Mouse (Mus musculus): ENCODE measurements around the gene Poldip3. TPM values are rescaled to one million over a fixed set of nuclear protein-coding genes. Genes with fewer than 3 reads are reported as not detected.
"Not testable (repeated sequence)": the region's sequence is repeated elsewhere in the genome, so short reads cannot be mapped to it uniquely, and the experiment has no call there.

The Poldip3 gene
- polyA plus RNA-seq, 1 experiment from 2014 or later, result 126 TPM

GRCm38 (mm10) chr15:83148801-83149195, 386 bp downstream of the Poldip3 start:
- Histone ChIP-seq H3K9me3 (ENCODE audit: control insufficient read depth, low read length) (no peaks in the 10 kb centered on the region), H3K9ac (ENCODE audit: low read depth, low read length) (peak overlapping the region; percentile 98), H3K27ac (replicated peaks; ENCODE audit: low read depth, low read length) (peak overlapping the region; percentile 98), H3K27me3 (replicated peaks; ENCODE audit: control insufficient read depth, insufficient read depth, low read length) (no peaks in the 10 kb centered on the region), H3K4me1 (ENCODE audit: control insufficient read depth, insufficient read depth, low read length) (peaks cover 11% of the 10 kb centered on the region; the same call in 1 of the 2 replicates), H3K4me2 (ENCODE audit: low read depth, low read length) (peak overlapping the region; percentile 91), H3K36me3 (ENCODE audit: control insufficient read depth, insufficient read depth, low read length) (peaks cover 34% of the 10 kb centered on the region), H3K4me3 (ENCODE audit: low read depth, low read length) (peak overlapping the region; percentile 93)
- DNase-seq (ENCODE audit: low spot score), result peak; percentile 86
- WGBS, result 0% methylated on average over 10 of the region's 41 CpGs
- ATAC-seq (ENCODE audit: low read depth), result peak; percentile 75

- WGBS, result 3% methylated on average over 19 of the region's 21 CpGs
- Histone ChIP-seq H3K9me3 (ENCODE audit: control insufficient read depth, low read length) (no peaks in the 10 kb centered on the region), H3K4me1 (ENCODE audit: control insufficient read depth, insufficient read depth, low read length) (peaks cover 11% of the 10 kb centered on the region; the same call in 1 of the 2 replicates), H3K4me2 (ENCODE audit: low read depth, low read length) (peak overlapping the region; percentile 91), H3K9ac (ENCODE audit: low read depth, low read length) (peak overlapping the region; percentile 98), H3K36me3 (ENCODE audit: control insufficient read depth, insufficient read depth, low read length) (peaks cover 31% of the 10 kb centered on the region), H3K27me3 (replicated peaks; ENCODE audit: control insufficient read depth, insufficient read depth, low read length) (no peaks in the 10 kb centered on the region), H3K27ac (replicated peaks; ENCODE audit: low read depth, low read length) (peak overlapping the region; percentile 98), H3K4me3 (ENCODE audit: low read depth, low read length) (peak overlapping the region; percentile 93)
- ATAC-seq (ENCODE audit: low read depth) (no peak), DNase-seq (ENCODE audit: low spot score) (no peak)
Measured at GRCm38 (mm10) chr15:83148395-83148794, 789 bp downstream of the Poldip3 start.

- no peak for ATAC-seq (ENCODE audit: low read depth)
- Histone ChIP-seq H3K4me2 (ENCODE audit: low read depth, low read length) (no peak overlapping the region), H3K4me1 (ENCODE audit: control insufficient read depth, insufficient read depth, low read length) (peaks cover 11% of the 10 kb centered on the region; the same call in 1 of the 2 replicates), H3K9me3 (ENCODE audit: control insufficient read depth, low read length) (no peaks in the 10 kb centered on the region), H3K27me3 (replicated peaks; ENCODE audit: control insufficient read depth, insufficient read depth, low read length) (no peaks in the 10 kb centered on the region), H3K9ac (ENCODE audit: low read depth, low read length) (no peak overlapping the region), H3K27ac (replicated peaks; ENCODE audit: low read depth, low read length) (no peak overlapping the region), H3K36me3 (ENCODE audit: control insufficient read depth, insufficient read depth, low read length) (peaks cover 30% of the 10 kb centered on the region), H3K4me3 (ENCODE audit: low read depth, low read length) (no peak overlapping the region)
- WGBS, result 90% methylated on average over 6 of the region's 6 CpGs
- DNase-seq (ENCODE audit: low spot score), result no peak
Measured at GRCm38 (mm10) chr15:83145541-83145940, 3.6 kb downstream of the Poldip3 start.

GRCm38 (mm10) chr15:83142861-83143260, 6.3 kb downstream of the Poldip3 start:
- no peaks in the 10 kb centered on the region for H3K9me3 ChIP-seq (ENCODE audit: control insufficient read depth, low read length)
- no peak overlapping the region for H3K9ac ChIP-seq (ENCODE audit: low read depth, low read length)
- H3K27ac ChIP-seq (replicated peaks; ENCODE audit: low read depth, low read length), result peak overlapping the region; percentile 72
- ATAC-seq (ENCODE audit: low read depth) (peak; percentile 77), DNase-seq (ENCODE audit: low spot score) (peak; percentile 73)
- no peak overlapping the region for H3K4me2 ChIP-seq (ENCODE audit: low read depth, low read length)
- WGBS, result 45% methylated on average over 5 of the region's 5 CpGs
- peaks cover 3% of the 10 kb centered on the region; the same call in 1 of the 2 replicates for H3K4me1 ChIP-seq (ENCODE audit: control insufficient read depth, insufficient read depth, low read length)
- no peak overlapping the region for H3K4me3 ChIP-seq (ENCODE audit: low read depth, low read length)
- H3K27me3 ChIP-seq (replicated peaks; ENCODE audit: control insufficient read depth, insufficient read depth, low read length), result no peaks in the 10 kb centered on the region
- H3K36me3 ChIP-seq (ENCODE audit: control insufficient read depth, insufficient read depth, low read length), result peaks cover 34% of the 10 kb centered on the region

- Histone ChIP-seq H3K27me3 (replicated peaks; ENCODE audit: control insufficient read depth, insufficient read depth, low read length) (no peaks in the 10 kb centered on the region), H3K4me1 (ENCODE audit: control insufficient read depth, insufficient read depth, low read length) (no peaks in the 10 kb centered on the region), H3K9me3 (ENCODE audit: control insufficient read depth, low read length) (no peaks in the 10 kb centered on the region), H3K9ac (ENCODE audit: low read depth, low read length) (no peak overlapping the region), H3K36me3 (ENCODE audit: control insufficient read depth, insufficient read depth, low read length) (peaks cover 76% of the 10 kb centered on the region), H3K27ac (replicated peaks; ENCODE audit: low read depth, low read length) (no peak overlapping the region), H3K4me2 (ENCODE audit: low read depth, low read length) (no peak overlapping the region), H3K4me3 (ENCODE audit: low read depth, low read length) (no peak overlapping the region)
- WGBS, result 86% methylated on average over 2 of the region's 2 CpGs
- ATAC-seq (ENCODE audit: low read depth) (no peak), DNase-seq (ENCODE audit: low spot score) (no peak)
Measured at GRCm38 (mm10) chr15:83135654-83136053, 13.5 kb downstream of the Poldip3 start.

- no peak for DNase-seq (ENCODE audit: low spot score)
- ATAC-seq (ENCODE audit: low read depth), result no peak
- no peak overlapping the region for H3K27ac ChIP-seq (replicated peaks; ENCODE audit: low read depth, low read length)
- WGBS, result 90% methylated on average over 6 of the region's 6 CpGs
- H3K36me3 ChIP-seq (ENCODE audit: control insufficient read depth, insufficient read depth, low read length), result peaks cover 86% of the 10 kb centered on the region
- no peak overlapping the region for H3K4me3 ChIP-seq (ENCODE audit: low read depth, low read length)
- H3K27me3 ChIP-seq (replicated peaks; ENCODE audit: control insufficient read depth, insufficient read depth, low read length), result no peaks in the 10 kb centered on the region
- H3K4me1 ChIP-seq (ENCODE audit: control insufficient read depth, insufficient read depth, low read length), result no peaks in the 10 kb centered on the region
- no peaks in the 10 kb centered on the region for H3K9me3 ChIP-seq (ENCODE audit: control insufficient read depth, low read length)
- no peak overlapping the region for H3K9ac ChIP-seq (ENCODE audit: low read depth, low read length)
- H3K4me2 ChIP-seq (ENCODE audit: low read depth, low read length), result no peak overlapping the region
Measured at GRCm38 (mm10) chr15:83134671-83135070, 14.5 kb downstream of the Poldip3 start.

GRCm38 (mm10) chr15:83129530-83130231, 19.5 kb downstream of the Poldip3 start:
- 90% methylated on average over 7 of the region's 7 CpGs for WGBS
- Histone ChIP-seq H3K9ac (ENCODE audit: low read depth, low read length) (no peak overlapping the region), H3K36me3 (ENCODE audit: control insufficient read depth, insufficient read depth, low read length) (peaks cover 97% of the 10 kb centered on the region), H3K4me1 (ENCODE audit: control insufficient read depth, insufficient read depth, low read length) (no peaks in the 10 kb centered on the region), H3K27me3 (replicated peaks; ENCODE audit: control insufficient read depth, insufficient read depth, low read length) (no peaks in the 10 kb centered on the region), H3K4me2 (ENCODE audit: low read depth, low read length) (no peak overlapping the region), H3K9me3 (ENCODE audit: control insufficient read depth, low read length) (no peaks in the 10 kb centered on the region), H3K4me3 (ENCODE audit: low read depth, low read length) (no peak overlapping the region), H3K27ac (replicated peaks; ENCODE audit: low read depth, low read length) (no peak overlapping the region)
- ATAC-seq (ENCODE audit: low read depth), result no peak
- no peak for DNase-seq (ENCODE audit: low spot score)

- Histone ChIP-seq H3K27ac (replicated peaks; ENCODE audit: low read depth, low read length) (peak overlapping the region; percentile 68), H3K36me3 (ENCODE audit: control insufficient read depth, insufficient read depth, low read length) (peaks cover 71% of the 10 kb centered on the region)
- H3K4me1 ChIP-seq (ENCODE audit: control insufficient read depth, insufficient read depth, low read length); H3K4me3 ChIP-seq (ENCODE audit: low read depth, low read length); H3K4me2 ChIP-seq (ENCODE audit: low read depth, low read length); H3K27me3 ChIP-seq (replicated peaks; ENCODE audit: control insufficient read depth, insufficient read depth, low read length); H3K9ac ChIP-seq (ENCODE audit: low read depth, low read length); H3K9me3 ChIP-seq (ENCODE audit: control insufficient read depth, low read length): not testable (repeated sequence)
- DNase-seq (ENCODE audit: low spot score), result peak; percentile 69
- peak; percentile 59 for ATAC-seq (ENCODE audit: low read depth)
- WGBS, result 82% methylated on average over 3 of the region's 3 CpGs
Measured at GRCm38 (mm10) chr15:83127037-83127436, 22.1 kb downstream of the Poldip3 start.

- DNase-seq (ENCODE audit: low spot score) (peak; percentile 46), ATAC-seq (ENCODE audit: low read depth) (0 out of 2 replicates have a peak, but pooled peaks have one; percentile 9)
- Histone ChIP-seq H3K4me1 (ENCODE audit: control insufficient read depth, insufficient read depth, low read length) (no peaks in the 10 kb centered on the region), H3K9ac (ENCODE audit: low read depth, low read length) (no peak overlapping the region), H3K27ac (replicated peaks; ENCODE audit: low read depth, low read length) (peak overlapping the region; percentile 68), H3K27me3 (replicated peaks; ENCODE audit: control insufficient read depth, insufficient read depth, low read length) (no peaks in the 10 kb centered on the region), H3K36me3 (ENCODE audit: control insufficient read depth, insufficient read depth, low read length) (peaks cover 66% of the 10 kb centered on the region), H3K4me2 (ENCODE audit: low read depth, low read length) (no peak overlapping the region), H3K9me3 (ENCODE audit: control insufficient read depth, low read length) (no peaks in the 10 kb centered on the region), H3K4me3 (ENCODE audit: low read depth, low read length) (no peak overlapping the region)
- 91% methylated on average over 9 of the region's 9 CpGs for WGBS
Measured at GRCm38 (mm10) chr15:83126582-83126981, 22.6 kb downstream of the Poldip3 start.
